Mouse (Mus musculus) bone marrow, adult 2 months (tissue): Measurements from ENCODE around the gene Lpin2.

Experiments used
- CTCF ChIP-seq: fragments of 200-500 bp; IDR thresholded peaks from 2 replicates; pipeline ENCODE4 v1.5.1; 2011; ENCODE audit warnings: low read length, control low read depth; ENCODE audit not compliant: control insufficient read depth, insufficient read depth
- POLR2A ChIP-seq: fragments of 200-500 bp; IDR thresholded peaks from 2 replicates; pipeline ENCODE4 v1.6.1; 2011; ENCODE audit warnings: low read depth, mild to moderate bottlenecking, control low read depth, low read length, borderline replicate concordance; ENCODE audit not compliant: control insufficient read depth

DNA sequence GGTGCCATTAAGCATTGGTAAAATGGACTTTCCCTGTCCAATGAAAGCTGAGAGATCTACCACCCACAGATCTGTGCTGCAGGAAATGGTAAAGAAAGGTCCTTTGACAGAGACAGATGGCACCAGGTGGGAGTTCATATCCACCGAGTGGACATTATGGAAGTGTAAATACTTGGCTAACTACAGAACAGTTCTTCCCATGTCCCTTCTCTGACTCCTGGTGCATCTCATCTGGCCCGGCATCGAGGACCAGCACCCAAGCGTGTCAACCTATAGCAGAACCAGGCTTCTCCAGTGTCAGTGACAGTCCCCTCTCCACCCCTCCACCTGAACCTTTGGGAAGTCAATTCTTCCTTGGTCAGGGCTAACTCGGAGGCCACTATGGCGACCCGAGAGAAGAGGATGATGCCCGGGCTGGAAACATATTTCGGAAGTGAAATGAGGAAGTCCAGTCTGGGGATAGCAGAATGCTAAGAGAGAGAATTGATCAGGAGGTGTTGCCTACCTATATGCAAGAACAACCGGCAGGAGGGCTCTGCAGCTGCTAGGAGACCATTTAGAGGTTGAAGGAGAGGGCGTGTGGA, 49.4 kb upstream of the Lpin2 start:
- TF ChIP-seq CTCF = no peak
- TF ChIP-seq POLR2A = no peak
